Mouse (Mus musculus) erythroblast, embryonic 14.5 days (primary cell): ENCODE data around the gene Glrx2. TPM values are rescaled to one million over a fixed set of nuclear protein-coding genes. Genes with fewer than 3 reads are reported as not detected.
"Not testable (repeated sequence)": the region's sequence is repeated elsewhere in the genome, so short reads cannot be mapped to it uniquely, and the experiment has no call there.

ENCODE experiments used
- H3K27me3 ChIP-seq: 2 replicates; pipeline ENCODE4 v1.6.1; 2012; ENCODE audit warnings: inconsistent platforms; ENCODE audit not compliant: control insufficient read depth
- H3K36me3 ChIP-seq: 2 replicates; pipeline ENCODE4 v1.6.1; 2012; ENCODE audit warnings: mild to moderate bottlenecking, inconsistent platforms; ENCODE audit not compliant: control insufficient read depth
- H3K4me1 ChIP-seq: 2 replicates; pipeline ENCODE4 v1.6.1; 2012; ENCODE audit warnings: inconsistent platforms; ENCODE audit not compliant: control insufficient read depth
- H3K4me3 ChIP-seq: replicated peaks from 2 replicates; pipeline ENCODE3; 2012; ENCODE audit warnings: moderate library complexity, mild to moderate bottlenecking, inconsistent platforms
- H3K9me3 ChIP-seq: 2 replicates; pipeline ENCODE4 v1.6.1; 2012; ENCODE audit warnings: low read length, inconsistent platforms, mixed read lengths; ENCODE audit not compliant: control insufficient read depth
- GATA1 ChIP-seq: IDR thresholded peaks from 2 replicates; pipeline ENCODE4 v1.6.1; 2012; ENCODE audit warnings: low read length, inconsistent platforms, mixed read lengths
- TAL1 ChIP-seq: IDR thresholded peaks from 3 replicates; pipeline ENCODE4 v1.6.1; 2012; ENCODE audit warnings: low read length, inconsistent platforms, mixed read lengths
- polyA plus RNA-seq: library from polyadenylated mRNA; stranded (reverse); fragments of >175 nt; gene quantifications from 2 replicates; pipeline ENCODE4 v1.2.3, GENCODE M21; 2012

Gene Glrx2
- polyA plus RNA-seq: 6.1 and 9.4 TPM in 2 replicates

DNA sequence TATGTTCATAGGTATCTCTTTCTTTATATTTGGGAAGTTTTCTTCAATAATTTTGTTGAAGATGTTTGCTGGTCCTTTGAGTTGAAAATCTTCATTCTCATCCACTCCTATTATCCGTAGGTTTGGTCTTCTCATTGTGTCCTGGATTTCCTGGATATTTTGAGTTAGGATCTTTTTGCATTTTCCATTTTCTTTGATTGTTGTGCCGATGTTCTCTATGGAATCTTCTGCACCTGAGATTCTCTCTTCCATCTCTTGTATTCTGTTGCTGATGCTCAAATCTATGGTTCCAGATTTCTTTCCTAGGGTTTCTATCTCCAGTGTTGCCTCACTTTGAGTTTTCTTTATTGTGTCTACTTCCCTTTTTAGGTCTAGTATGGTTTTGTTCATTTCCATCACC, at the start of gene Glrx2:
TSS of gene Glrx2 (plus strand) at position 301 of the 400 bp plus-strand sequence.
- H3K27me3 ChIP-seq, H3K9me3 ChIP-seq, H3K4me3 ChIP-seq, H3K36me3 ChIP-seq, H3K4me1 ChIP-seq: not testable (repeated sequence)

DNA sequence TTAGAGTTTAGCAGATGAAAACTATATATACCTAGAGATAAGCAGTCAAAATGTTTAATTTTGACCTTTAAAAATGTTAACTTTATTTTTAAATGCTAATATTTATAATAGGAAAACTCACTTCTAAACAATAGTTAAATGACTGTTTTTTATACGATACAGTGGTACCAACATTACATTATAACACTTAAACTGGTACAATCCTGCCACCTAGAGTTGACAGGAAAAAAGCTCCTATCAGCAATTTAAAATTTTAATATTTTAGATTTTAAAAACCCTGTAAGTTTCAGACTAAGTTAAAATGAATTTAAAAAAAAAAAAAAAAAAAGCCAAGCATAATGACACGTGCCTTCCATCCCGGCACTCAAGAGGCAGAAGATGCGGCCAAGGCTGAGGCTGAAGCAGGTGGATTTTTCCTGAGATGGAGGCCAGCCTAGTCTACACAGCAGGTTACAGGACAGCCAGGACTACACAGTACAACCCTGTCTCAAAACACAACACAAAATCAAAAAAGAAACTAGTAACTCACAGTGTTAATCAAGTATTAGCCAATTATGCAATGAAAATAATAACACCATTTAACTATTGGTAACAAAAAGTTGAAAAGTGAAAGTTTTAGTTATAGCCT, 40.3 kb upstream of the Glrx2 start:
- no peak overlapping the region for H3K4me3 ChIP-seq
- TF ChIP-seq TAL1: no peak
- no peak for TF ChIP-seq GATA1

DNA sequence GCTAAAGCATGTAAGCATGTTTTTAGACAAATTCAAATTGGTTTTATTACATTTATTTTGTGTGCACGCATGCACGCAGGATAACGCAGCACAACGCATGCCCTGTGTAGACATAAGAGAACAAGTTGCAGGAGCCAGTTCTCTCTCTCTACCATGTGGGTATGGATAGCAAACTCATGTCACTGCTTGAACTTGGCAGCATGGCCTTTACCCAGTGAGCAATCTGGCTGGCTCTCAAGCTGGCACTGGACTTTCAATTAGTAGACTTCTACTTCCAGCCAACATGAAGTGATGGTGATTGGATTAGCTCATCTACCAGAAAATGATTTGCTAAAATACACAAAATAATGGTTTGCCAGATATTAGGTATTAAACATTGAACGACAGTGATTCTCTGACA, 35.0 kb upstream of the Glrx2 start:
- Histone ChIP-seq H3K4me1 (no peaks in the 10 kb centered on the region), H3K9me3 (no peaks in the 10 kb centered on the region), H3K4me3 (no peak overlapping the region), H3K36me3 (peaks cover 65% of the 10 kb centered on the region), H3K27me3 (no peaks in the 10 kb centered on the region)
- TF ChIP-seq GATA1: no peak
- no peak for TF ChIP-seq TAL1

More for the DNA sequence above, 40.3 kb upstream of the Glrx2 start:
- Histone ChIP-seq H3K36me3 (peaks cover 61% of the 10 kb centered on the region), H3K4me1 (no peaks in the 10 kb centered on the region), H3K9me3 (no peaks in the 10 kb centered on the region), H3K27me3 (no peaks in the 10 kb centered on the region)

DNA sequence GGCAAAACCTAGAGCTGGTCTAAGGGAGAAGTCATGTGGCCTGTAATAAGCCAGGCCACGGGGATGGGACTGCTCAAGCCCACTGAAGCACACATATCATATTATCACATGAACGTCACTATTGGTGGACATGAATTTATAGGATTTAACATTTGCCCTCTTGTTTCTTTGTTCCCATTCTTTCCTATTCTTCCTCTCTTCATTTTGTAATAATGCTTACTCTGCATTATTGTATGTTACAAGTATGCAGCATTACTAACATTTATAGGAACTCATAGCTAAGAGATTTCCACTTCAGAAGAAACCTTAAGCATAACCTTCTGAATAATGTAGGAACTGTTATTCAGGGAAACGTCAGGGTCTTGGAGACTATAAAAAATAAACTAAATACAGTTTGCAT, 31.3 kb upstream of the Glrx2 start:
- TF ChIP-seq TAL1 (no peak), GATA1 (no peak)
- peaks cover 67% of the 10 kb centered on the region for H3K36me3 ChIP-seq
- H3K4me1 ChIP-seq: no peaks in the 10 kb centered on the region
- no peaks in the 10 kb centered on the region for H3K27me3 ChIP-seq
- no peaks in the 10 kb centered on the region for H3K9me3 ChIP-seq
- no peak overlapping the region for H3K4me3 ChIP-seq

DNA sequence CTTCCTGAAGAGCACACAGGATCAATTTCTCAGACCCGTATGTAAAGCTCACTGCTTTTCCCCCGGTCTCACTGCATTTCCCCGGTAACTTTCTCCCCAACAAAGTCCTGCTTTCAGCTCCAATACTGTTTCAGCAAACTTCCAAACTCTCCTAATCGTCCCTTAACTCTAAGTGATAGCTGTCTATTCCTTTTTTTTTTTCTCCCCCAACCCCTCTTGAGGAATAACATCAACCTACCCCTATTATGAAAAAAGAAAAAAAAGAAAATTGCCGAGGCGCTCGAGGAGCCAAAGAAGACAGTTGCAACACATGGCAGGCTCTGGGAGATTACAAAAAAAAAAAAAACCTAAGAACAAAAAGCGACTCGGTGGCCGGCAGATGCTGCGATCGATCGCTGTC, 14.4 kb upstream of the Glrx2 start:
- Histone ChIP-seq H3K4me1 (peaks cover 22% of the 10 kb centered on the region), H3K4me3 (peak overlapping the region; percentile 89), H3K9me3 (no peaks in the 10 kb centered on the region), H3K27me3 (peaks cover 2% of the 10 kb centered on the region), H3K36me3 (peaks cover 21% of the 10 kb centered on the region)
- TF ChIP-seq GATA1 (no peak), TAL1 (no peak)

DNA sequence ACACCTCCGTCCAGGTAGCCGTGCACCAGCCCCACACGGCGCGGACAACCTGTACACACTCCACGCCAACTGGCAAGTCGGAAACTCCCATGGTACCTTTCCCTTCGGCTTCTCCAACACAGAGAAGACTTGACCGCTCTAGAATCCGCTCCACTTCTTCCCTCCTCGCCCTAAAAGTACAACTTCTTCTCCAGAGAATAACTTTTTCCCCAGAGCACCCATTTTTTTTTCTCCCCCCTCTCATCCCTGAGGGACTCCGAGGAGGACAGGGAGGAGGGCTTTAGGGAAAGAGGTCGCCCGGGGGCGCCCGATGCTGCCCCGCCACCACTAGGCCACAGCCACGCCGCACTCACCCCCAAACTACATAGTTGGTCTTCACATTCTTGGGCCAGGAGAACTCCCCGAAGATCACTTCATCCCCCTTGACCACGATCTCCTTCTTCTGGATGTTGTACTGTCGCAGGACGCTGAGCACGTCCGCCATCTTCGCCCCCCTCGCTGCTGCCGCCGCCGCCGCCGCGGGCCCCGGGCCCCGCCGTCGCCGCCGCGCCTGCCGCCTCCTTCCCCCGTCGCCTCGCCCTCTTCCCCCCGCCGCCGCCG, 13.9 kb upstream of the Glrx2 start:
- peaks cover 17% of the 10 kb centered on the region for H3K36me3 ChIP-seq
- no peak for TF ChIP-seq TAL1
- TF ChIP-seq GATA1: no peak

DNA sequence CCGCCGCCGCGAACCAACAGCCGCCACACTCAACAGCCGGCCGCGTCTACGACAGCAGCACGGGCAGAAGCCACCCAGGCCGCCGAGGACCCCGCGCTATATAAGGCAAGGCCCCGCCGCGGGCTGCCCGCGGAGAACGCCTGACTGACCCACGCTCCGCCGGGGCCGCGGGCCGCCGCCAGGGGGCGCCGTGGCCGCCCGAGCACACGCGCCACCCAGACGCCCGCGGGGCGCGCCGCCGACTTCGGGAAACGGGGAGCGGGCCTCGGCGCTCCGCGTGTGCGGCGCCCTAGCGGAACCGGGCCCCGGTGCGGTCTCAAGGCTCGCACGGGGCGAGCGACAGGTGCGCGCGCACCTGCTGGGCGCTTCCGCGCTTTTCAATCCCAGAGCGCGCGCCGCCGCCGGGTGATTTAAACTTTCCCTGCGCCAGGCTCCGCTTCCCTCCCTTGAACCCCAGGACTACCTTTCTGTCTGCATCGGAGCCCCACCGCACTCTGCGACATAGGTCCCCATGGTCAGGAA, 13.3 kb upstream of the Glrx2 start, which contains the start of gene Cdc73:
TSS of gene Cdc73 (minus strand) at position 153 of the 522 bp plus-strand sequence.
- Histone ChIP-seq H3K36me3 (peaks cover 13% of the 10 kb centered on the region), H3K4me1 (peaks cover 22% of the 10 kb centered on the region), H3K4me3 (peak within 1 kb of the TSS; percentile 89), H3K9me3 (no peaks in the 10 kb centered on the region), H3K27me3 (peaks cover 4% of the 10 kb centered on the region)
- no peak for TF ChIP-seq GATA1
- no peak for TF ChIP-seq TAL1

More for the DNA sequence above, 13.9 kb upstream of the Glrx2 start:
- Histone ChIP-seq H3K4me3 (peak overlapping the region; percentile 89), H3K4me1 (peaks cover 22% of the 10 kb centered on the region), H3K9me3 (no peaks in the 10 kb centered on the region), H3K27me3 (peaks cover 4% of the 10 kb centered on the region)

DNA sequence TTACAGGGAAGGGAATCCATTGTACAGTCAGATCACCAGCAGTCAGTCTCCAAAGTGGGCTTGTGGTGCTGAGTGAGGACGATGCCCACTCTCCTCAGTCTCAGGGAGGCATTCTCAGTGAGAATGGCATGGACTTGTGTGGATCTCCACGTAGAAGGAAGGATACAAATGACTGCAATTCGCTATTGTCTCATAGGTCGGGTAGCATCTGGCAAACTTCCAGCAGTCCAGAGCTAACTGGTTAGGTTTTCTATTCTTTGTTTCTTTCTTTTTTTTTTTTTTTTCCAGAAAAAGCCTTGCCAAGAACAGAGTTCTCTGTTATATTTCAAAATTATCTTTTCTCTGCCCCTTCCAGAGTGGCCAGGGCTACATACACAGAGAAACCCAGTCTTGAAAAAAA, 9.1 kb upstream of the Glrx2 start:
- no peaks in the 10 kb centered on the region for H3K36me3 ChIP-seq
- no peaks in the 10 kb centered on the region for H3K9me3 ChIP-seq
- peaks cover 11% of the 10 kb centered on the region for H3K4me1 ChIP-seq
- peaks cover 4% of the 10 kb centered on the region for H3K27me3 ChIP-seq
- no peak for TF ChIP-seq GATA1
- no peak for TF ChIP-seq TAL1
- no peak overlapping the region for H3K4me3 ChIP-seq

DNA sequence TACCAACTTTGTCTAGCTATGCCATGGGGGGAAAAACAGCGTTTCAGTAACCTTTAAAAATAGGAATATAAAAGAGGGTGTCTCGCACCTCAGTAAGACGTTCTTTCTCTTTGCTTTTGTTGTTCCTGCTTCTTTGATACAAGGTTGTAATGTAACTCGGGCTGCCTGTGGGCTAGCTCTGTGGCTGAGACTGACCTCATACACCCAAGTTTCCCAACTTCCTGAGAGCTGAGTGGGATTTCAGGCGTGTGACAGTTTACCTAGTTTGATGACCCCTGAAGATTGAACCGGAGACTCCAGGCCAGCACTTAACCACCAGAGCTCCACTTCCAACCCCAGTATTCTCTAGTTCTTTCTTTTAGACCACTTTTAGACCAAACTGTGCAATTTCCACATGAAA, 7.8 kb upstream of the Glrx2 start:
- Histone ChIP-seq H3K27me3 (peaks cover 4% of the 10 kb centered on the region), H3K4me1 (peaks cover 7% of the 10 kb centered on the region), H3K36me3 (no peaks in the 10 kb centered on the region), H3K4me3 (no peak overlapping the region), H3K9me3 (no peaks in the 10 kb centered on the region)
- TF ChIP-seq TAL1 (no peak), GATA1 (no peak)
